Mouse (Mus musculus): ENCODE measurements around the gene Copa. TPM values are rescaled to one million over a fixed set of nuclear protein-coding genes. Genes with fewer than 3 reads are reported as not detected.

The Copa gene
- polyA plus RNA-seq, 1 experiment from 2014 or later = 218 TPM

GRCm38 (mm10) chr1:172127487-172127886, 45.2 kb downstream of the Copa start:
- Histone ChIP-seq H3K4me3 (ENCODE audit: low read depth, low read length) (peak overlapping the region; percentile 86), H3K9ac (peak overlapping the region; percentile 88), H3K4me1 (ENCODE audit: insufficient read depth) (peaks cover 4% of the 10 kb centered on the region; the same call in 1 of the 2 replicates), H3K36me3 (ENCODE audit: insufficient read depth) (peaks cover 46% of the 10 kb centered on the region), H3K27ac (ENCODE audit: low read depth) (no peak overlapping the region), H3K9me3 (ENCODE audit: low read depth, low read length) (no peaks in the 10 kb centered on the region), H3K27me3 (ENCODE audit: insufficient read depth, low read length) (no peaks in the 10 kb centered on the region), H3K4me2 (peak overlapping the region; percentile 75)
- DNase-seq (no peak), ATAC-seq (ENCODE audit: insufficient read depth) (no peak)
- 23% methylated on average over 5 of the region's 5 CpGs for WGBS
- no peak for TF ChIP-seq CTCF (IDR thresholded peaks at IDR 0.05; ENCODE audit: low read depth)

GRCm38 (mm10) chr1:172128563-172128962, 46.2 kb downstream of the Copa start:
- ATAC-seq (ENCODE audit: insufficient read depth) (no peak), DNase-seq (no peak)
- Histone ChIP-seq H3K27me3 (ENCODE audit: insufficient read depth, low read length) (no peaks in the 10 kb centered on the region), H3K9me3 (ENCODE audit: low read depth, low read length) (no peaks in the 10 kb centered on the region), H3K4me3 (ENCODE audit: low read depth, low read length) (no peak overlapping the region), H3K4me1 (ENCODE audit: insufficient read depth) (peaks cover 4% of the 10 kb centered on the region; the same call in 1 of the 2 replicates), H3K4me2 (no peak overlapping the region), H3K36me3 (ENCODE audit: insufficient read depth) (peaks cover 45% of the 10 kb centered on the region), H3K9ac (no peak overlapping the region), H3K27ac (ENCODE audit: low read depth) (no peak overlapping the region)
- 93% methylated on average over 15 of the region's 15 CpGs for WGBS
- no peak for TF ChIP-seq CTCF (IDR thresholded peaks at IDR 0.05; ENCODE audit: low read depth)

- peak; percentile 40 for TF ChIP-seq CTCF (IDR thresholded peaks at IDR 0.05; ENCODE audit: low read depth)
- DNase-seq (peak; percentile 47), ATAC-seq (ENCODE audit: insufficient read depth) (no peak)
- 52% methylated on average over 2 of the region's 2 CpGs for WGBS
- H3K9me3 ChIP-seq (ENCODE audit: low read depth, low read length) = no peaks in the 10 kb centered on the region
- H3K9ac ChIP-seq = no peak overlapping the region
- H3K27ac ChIP-seq (ENCODE audit: low read depth) = no peak overlapping the region
- H3K27me3 ChIP-seq (ENCODE audit: insufficient read depth, low read length) = no peaks in the 10 kb centered on the region
- H3K4me2 ChIP-seq = no peak overlapping the region
- H3K4me3 ChIP-seq (ENCODE audit: low read depth, low read length) = no peak overlapping the region
- peaks cover 4% of the 10 kb centered on the region; the same call in 1 of the 2 replicates for H3K4me1 ChIP-seq (ENCODE audit: insufficient read depth)
- peaks cover 50% of the 10 kb centered on the region for H3K36me3 ChIP-seq (ENCODE audit: insufficient read depth)
Observed at GRCm38 (mm10) chr1:172129108-172129507, 46.8 kb downstream of the Copa start.

- Histone ChIP-seq H3K4me3 (ENCODE audit: low read depth, low read length) (no peak overlapping the region), H3K4me1 (ENCODE audit: insufficient read depth) (peaks cover 4% of the 10 kb centered on the region; the same call in 1 of the 2 replicates), H3K9ac (no peak overlapping the region), H3K27me3 (ENCODE audit: insufficient read depth, low read length) (no peaks in the 10 kb centered on the region), H3K9me3 (ENCODE audit: low read depth, low read length) (no peaks in the 10 kb centered on the region), H3K4me2 (no peak overlapping the region), H3K27ac (ENCODE audit: low read depth) (no peak overlapping the region), H3K36me3 (ENCODE audit: insufficient read depth) (peaks cover 57% of the 10 kb centered on the region)
- WGBS = 91% methylated on average over 5 of the region's 5 CpGs
- no peak for DNase-seq
- ATAC-seq (ENCODE audit: insufficient read depth) = no peak
- TF ChIP-seq CTCF (IDR thresholded peaks at IDR 0.05; ENCODE audit: low read depth) = no peak
Observed at GRCm38 (mm10) chr1:172129780-172130179, 47.5 kb downstream of the Copa start.

GRCm38 (mm10) chr1:172132319-172132718, 50.0 kb downstream of the Copa start:
- Histone ChIP-seq H3K9ac (no peak overlapping the region), H3K9me3 (ENCODE audit: low read depth, low read length) (no peaks in the 10 kb centered on the region), H3K36me3 (ENCODE audit: insufficient read depth) (peaks cover 72% of the 10 kb centered on the region), H3K4me1 (ENCODE audit: insufficient read depth) (peaks cover 4% of the 10 kb centered on the region; the same call in 1 of the 2 replicates), H3K27me3 (ENCODE audit: insufficient read depth, low read length) (no peaks in the 10 kb centered on the region), H3K27ac (ENCODE audit: low read depth) (no peak overlapping the region), H3K4me2 (no peak overlapping the region), H3K4me3 (ENCODE audit: low read depth, low read length) (no peak overlapping the region)
- ATAC-seq (ENCODE audit: insufficient read depth) (no peak), DNase-seq (peak; percentile 21)
- WGBS = 83% methylated on average over 7 of the region's 7 CpGs
- no peak for TF ChIP-seq CTCF (IDR thresholded peaks at IDR 0.05; ENCODE audit: low read depth)

- no peaks in the 10 kb centered on the region for H3K9me3 ChIP-seq (ENCODE audit: low read depth, low read length)
- no peak overlapping the region for H3K4me2 ChIP-seq
- ATAC-seq (ENCODE audit: insufficient read depth) = no peak
- no peak overlapping the region for H3K27ac ChIP-seq (ENCODE audit: low read depth)
- peaks cover 69% of the 10 kb centered on the region for H3K36me3 ChIP-seq (ENCODE audit: insufficient read depth)
- 75% methylated on average over 7 of the region's 7 CpGs for WGBS
- TF ChIP-seq CTCF (IDR thresholded peaks at IDR 0.05; ENCODE audit: low read depth) = no peak
- no peaks in the 10 kb centered on the region for H3K27me3 ChIP-seq (ENCODE audit: insufficient read depth, low read length)
- H3K9ac ChIP-seq = no peak overlapping the region
- H3K4me3 ChIP-seq (ENCODE audit: low read depth, low read length) = no peak overlapping the region
- no peak for DNase-seq
- no peaks in the 10 kb centered on the region for H3K4me1 ChIP-seq (ENCODE audit: insufficient read depth)
Observed at GRCm38 (mm10) chr1:172133535-172133934, 51.2 kb downstream of the Copa start.

GRCm38 (mm10) chr1:172134072-172134471, 51.7 kb downstream of the Copa start:
- no peak for TF ChIP-seq CTCF (IDR thresholded peaks at IDR 0.05; ENCODE audit: low read depth)
- Histone ChIP-seq H3K4me1 (ENCODE audit: insufficient read depth) (no peaks in the 10 kb centered on the region), H3K27ac (ENCODE audit: low read depth) (no peak overlapping the region), H3K4me2 (no peak overlapping the region), H3K4me3 (ENCODE audit: low read depth, low read length) (no peak overlapping the region), H3K36me3 (ENCODE audit: insufficient read depth) (peaks cover 68% of the 10 kb centered on the region), H3K9ac (no peak overlapping the region), H3K27me3 (ENCODE audit: insufficient read depth, low read length) (no peaks in the 10 kb centered on the region), H3K9me3 (ENCODE audit: low read depth, low read length) (no peaks in the 10 kb centered on the region)
- ATAC-seq (ENCODE audit: insufficient read depth) (no peak), DNase-seq (no peak)
- 84% methylated on average over 4 of the region's 4 CpGs for WGBS

- no peak for DNase-seq
- no peaks in the 10 kb centered on the region for H3K27me3 ChIP-seq (ENCODE audit: insufficient read depth, low read length)
- H3K36me3 ChIP-seq (ENCODE audit: insufficient read depth) = peaks cover 11% of the 10 kb centered on the region
- 69% methylated on average over 2 of the region's 2 CpGs for WGBS
- H3K4me2 ChIP-seq = no peak overlapping the region
- no peak for TF ChIP-seq CTCF (IDR thresholded peaks at IDR 0.05; ENCODE audit: low read depth)
- ATAC-seq (ENCODE audit: insufficient read depth) = no peak
- no peak overlapping the region for H3K27ac ChIP-seq (ENCODE audit: low read depth)
- H3K9me3 ChIP-seq (ENCODE audit: low read depth, low read length) = no peaks in the 10 kb centered on the region
- H3K4me3 ChIP-seq (ENCODE audit: low read depth, low read length) = no peak overlapping the region
- no peaks in the 10 kb centered on the region for H3K4me1 ChIP-seq (ENCODE audit: insufficient read depth)
- H3K9ac ChIP-seq = no peak overlapping the region
Observed at GRCm38 (mm10) chr1:172140160-172140559, 57.8 kb downstream of the Copa start.
